Mouse (Mus musculus) testis, adult 2 months (tissue): ENCODE measurements around the gene Stat3.

Source experiments
- CTCF ChIP-seq: fragments of 200-500 bp; IDR thresholded peaks from 2 replicates; pipeline ENCODE4 v1.5.1; 2012; ENCODE audit warnings: low read depth, mild to moderate bottlenecking, inconsistent platforms, low read length, moderate library complexity; ENCODE audit not compliant: control insufficient read depth, insufficient read depth, insufficient replicate concordance
- POLR2A ChIP-seq: fragments of 200-500 bp; IDR thresholded peaks from 2 replicates; pipeline ENCODE4 v1.6.1; 2012; ENCODE audit warnings: low read depth, mild to moderate bottlenecking, inconsistent platforms, low read length, moderate library complexity; ENCODE audit not compliant: control insufficient read depth

- TF ChIP-seq POLR2A (no peak), CTCF (no peak)
Measured at GRCm38 (mm10) chr11:100870968-100871350, 68.4 kb downstream of the Stat3 start.
